Mouse (Mus musculus) neural tube, embryonic 14.5 days (tissue): ENCODE measurements around the gene Prss54. TPM values are rescaled to one million over a fixed set of nuclear protein-coding genes. Genes with fewer than 3 reads are reported as not detected.

Source experiments
- ATAC-seq: fragments of 200-750 bp; cut with Nextera tagmentation; 2 replicates; pipeline ENCODE4 v1.8.0; 2017; ENCODE audit warnings: low read depth, mild to moderate bottlenecking, moderate TSS enrichment, moderate library complexity
- H3K27ac ChIP-seq: fragments of 300-500 bp; sonication (generic); 2 replicates; pipeline ENCODE4 v1.5.1; 2014; ENCODE audit warnings: low read depth, mild to moderate bottlenecking, control low read depth, low read length, moderate library complexity, mixed read lengths
- H3K27me3 ChIP-seq: fragments of 300-500 bp; sonication (generic); 2 replicates; pipeline ENCODE4 v1.6.1; 2014; ENCODE audit warnings: low read length; ENCODE audit not compliant: control insufficient read depth, insufficient read depth
- H3K36me3 ChIP-seq: fragments of 300-500 bp; sonication (generic); 2 replicates; pipeline ENCODE4 v1.6.1; 2014; ENCODE audit warnings: low read length, mixed read lengths; ENCODE audit not compliant: control insufficient read depth, insufficient read depth
- H3K4me1 ChIP-seq: fragments of 300-500 bp; sonication (generic); 2 replicates; pipeline ENCODE4 v1.6.1; 2014; ENCODE audit warnings: low read length; ENCODE audit not compliant: control insufficient read depth, insufficient read depth
- H3K4me2 ChIP-seq: fragments of 300-500 bp; sonication (generic); 2 replicates; pipeline ENCODE4 v1.6.1; 2014; ENCODE audit warnings: mild to moderate bottlenecking, low read depth, low read length, control low read depth
- H3K4me3 ChIP-seq: fragments of 300-500 bp; sonication (generic); 2 replicates; pipeline ENCODE4 v1.5.1; 2014; ENCODE audit warnings: low read depth, low read length, control low read depth, mixed read lengths
- H3K9ac ChIP-seq: fragments of 300-500 bp; sonication (generic); replicated peaks from 2 replicates; pipeline ENCODE4 v1.6.1; 2014; ENCODE audit warnings: low read depth, mild to moderate bottlenecking, control low read depth, low read length, mixed read lengths
- H3K9me3 ChIP-seq: fragments of 300-500 bp; sonication (generic); 2 replicates; pipeline ENCODE4 v1.6.1; 2016; ENCODE audit warnings: low read length; ENCODE audit not compliant: control insufficient read depth
- WGBS: fragments of 180-500 bp; shearing (Covaris S2); extraction: QIAGEN DNeasy Blood & Tissue Kit; methylation state at CpG from one replicate; pipeline ENCODE4 v1.1.7; 2014; 5-methylcytosine and 5-hydroxymethylcytosine counted together
- polyA plus RNA-seq: library from polyadenylated mRNA; unstranded; fragments of >200 nt; fragmentation: Nextera tagmentation; extraction: Ambion mirVana; gene quantifications from 2 replicates; pipeline ENCODE4 v1.2.1, GENCODE M21; 2014

Prss54 gene
- polyA plus RNA-seq, 1 experiment from 2014 or later, result not detected

DNA sequence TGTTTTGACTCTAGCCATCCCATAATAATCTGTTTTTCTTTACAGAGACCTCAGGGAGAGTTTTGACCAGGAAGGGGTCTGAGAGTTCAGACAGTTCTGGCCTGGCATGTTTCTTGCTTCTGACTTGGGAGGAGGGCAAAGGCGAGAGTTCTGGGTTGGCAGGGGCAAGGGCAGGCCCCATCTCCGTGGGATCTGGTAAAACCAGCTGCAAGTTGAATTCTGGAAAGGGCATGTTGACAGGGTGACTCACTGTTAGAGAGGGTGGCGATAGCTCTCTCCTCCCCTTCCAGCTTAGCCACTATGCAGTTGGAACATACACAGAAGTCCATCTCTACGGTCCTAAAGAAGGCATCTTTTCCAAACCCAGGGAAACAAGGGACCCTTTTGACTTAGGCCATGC, 62.9 kb downstream of the Prss54 start:
- Histone ChIP-seq H3K36me3 (no peaks in the 10 kb centered on the region), H3K27me3 (no peaks in the 10 kb centered on the region), H3K27ac (no peak overlapping the region), H3K4me2 (no peak overlapping the region), H3K4me3 (no peak overlapping the region), H3K9ac (no peak overlapping the region), H3K9me3 (no peaks in the 10 kb centered on the region), H3K4me1 (no peaks in the 10 kb centered on the region)
- ATAC-seq, result no peak
- WGBS, result 85% methylated on average over 4 of the region's 4 CpGs

DNA sequence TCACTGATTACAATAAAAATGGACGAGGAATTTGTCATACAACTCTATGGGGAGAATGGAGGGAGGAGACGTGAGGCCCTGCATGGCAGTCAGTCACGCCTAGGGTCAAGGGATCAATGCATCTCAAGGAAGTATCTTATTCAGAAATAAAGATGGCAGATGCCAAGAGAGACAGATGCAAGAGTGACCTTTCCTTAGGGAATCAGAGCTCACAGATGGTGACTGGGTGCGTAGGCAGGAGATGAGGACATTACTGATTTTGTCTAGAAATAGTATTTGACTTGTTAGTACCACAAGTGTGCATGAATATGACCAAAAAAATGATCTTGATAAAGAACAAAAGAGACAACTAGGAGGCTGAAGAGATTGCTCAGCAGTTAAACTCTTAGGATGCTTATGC, 63.9 kb downstream of the Prss54 start:
- Histone ChIP-seq H3K36me3 (no peaks in the 10 kb centered on the region), H3K27ac (no peak overlapping the region), H3K4me2 (no peak overlapping the region), H3K4me1 (no peaks in the 10 kb centered on the region), H3K4me3 (no peak overlapping the region), H3K9ac (no peak overlapping the region), H3K27me3 (no peaks in the 10 kb centered on the region), H3K9me3 (no peaks in the 10 kb centered on the region)
- ATAC-seq, result no peak
- 45% methylated on average over 4 of the region's 4 CpGs for WGBS

Other genes with a start within 250 kb of the Prss54 start
- gene Zfp319, start 244.4 kb downstream of the Prss54 start, polyA plus RNA-seq, result 12.8 and 15.6 TPM in 2 replicates
- 28.4 and 29.9 TPM in 2 replicates for gene Usb1, start 244.1 kb downstream of the Prss54 start, polyA plus RNA-seq
- gene Mmp15, start 224.1 kb downstream of the Prss54 start, polyA plus RNA-seq, result 19.6 and 26.2 TPM in 2 replicates
- gene Cfap20, start 141.5 kb downstream of the Prss54 start, polyA plus RNA-seq, result 133 and 135 TPM in 2 replicates
- gene Csnk2a2, start 86.3 kb downstream of the Prss54 start, polyA plus RNA-seq, result 16.1 and 16.7 TPM in 2 replicates
- 0.97 and 2.0 TPM in 2 replicates for gene Ccdc113, start 42.3 kb downstream of the Prss54 start, polyA plus RNA-seq
- 6.6 and 7.2 TPM in 2 replicates for gene Gins3, start 57.1 kb upstream of the Prss54 start, polyA plus RNA-seq
- gene Ndrg4, start 100.6 kb upstream of the Prss54 start, polyA plus RNA-seq, result 431 and 486 TPM in 2 replicates
- 30.7 and 31.9 TPM in 2 replicates for gene Setd6, start 139.5 kb upstream of the Prss54 start, polyA plus RNA-seq
- 62.8 and 76.8 TPM in 2 replicates for gene Cnot1, start 231.1 kb upstream of the Prss54 start, polyA plus RNA-seq
- gene Sap18b, start 249.0 kb upstream of the Prss54 start, polyA plus RNA-seq, result 244 and 264 TPM in 2 replicates